Mouse (Mus musculus): ENCODE measurements at regions not wholly inside any gene's neighbourhood (a gene's known extent, or its start where the extent isn't known, plus 50 kb on each side); places are given as distances from the start of the nearest gene placed in this dataset.

- no peak for TF ChIP-seq CTCF (IDR thresholded peaks at IDR 0.05; ENCODE audit: low read depth)
- H3K9me3 ChIP-seq (ENCODE audit: low read length), result no peaks in the 10 kb centered on the region
- ATAC-seq (peak; percentile 92), DNase-seq (peak; percentile 71)
- H3K4me1 ChIP-seq (ENCODE audit: insufficient read depth), result no peaks in the 10 kb centered on the region
- H3K27ac ChIP-seq (ENCODE audit: low read depth, low read length), result 0 out of 2 replicates have a peak overlapping the region, but pooled peaks have one; percentile 22
- WGBS, result 66% methylated on average over 10 of the region's 10 CpGs
- no peak overlapping the region for H3K9ac ChIP-seq
- no peak overlapping the region for H3K4me2 ChIP-seq (ENCODE audit: low read depth)
- no peaks in the 10 kb centered on the region for H3K27me3 ChIP-seq (ENCODE audit: insufficient read depth, low read length)
- no peaks in the 10 kb centered on the region for H3K36me3 ChIP-seq (ENCODE audit: insufficient read depth)
- H3K4me3 ChIP-seq (ENCODE audit: low read depth, low read length), result no peak overlapping the region
Measured at GRCm38 (mm10) chr1:56738641-56739040, 101.4 kb upstream of the Hsfy2 start.

- H3K9me3 ChIP-seq (ENCODE audit: low read length), result no peaks in the 10 kb centered on the region
- H3K4me2 ChIP-seq (ENCODE audit: low read depth), result no peak overlapping the region
- ATAC-seq, result no peak
- H3K27me3 ChIP-seq (ENCODE audit: insufficient read depth, low read length), result no peaks in the 10 kb centered on the region
- WGBS, result 23% methylated on average over 3 of the region's 3 CpGs
- no peak for TF ChIP-seq CTCF (IDR thresholded peaks at IDR 0.05; ENCODE audit: low read depth)
- H3K4me1 ChIP-seq (ENCODE audit: insufficient read depth), result no peaks in the 10 kb centered on the region
- H3K9ac ChIP-seq, result no peak overlapping the region
- H3K36me3 ChIP-seq (ENCODE audit: insufficient read depth), result no peaks in the 10 kb centered on the region
- no peak overlapping the region for H3K4me3 ChIP-seq (ENCODE audit: low read depth, low read length)
- no peak for DNase-seq
- no peak overlapping the region for H3K27ac ChIP-seq (ENCODE audit: low read depth, low read length)
Measured at GRCm38 (mm10) chr1:56726183-56726840, 89.1 kb upstream of the Hsfy2 start.

GRCm38 (mm10) chr1:56723656-56724055, 86.4 kb upstream of the Hsfy2 start:
- H3K9me3 ChIP-seq (ENCODE audit: low read length), result no peaks in the 10 kb centered on the region
- H3K27ac ChIP-seq (ENCODE audit: low read depth, low read length), result no peak overlapping the region
- no peaks in the 10 kb centered on the region for H3K27me3 ChIP-seq (ENCODE audit: insufficient read depth, low read length)
- no peak for TF ChIP-seq CTCF (IDR thresholded peaks at IDR 0.05; ENCODE audit: low read depth)
- no peaks in the 10 kb centered on the region for H3K4me1 ChIP-seq (ENCODE audit: insufficient read depth)
- H3K36me3 ChIP-seq (ENCODE audit: insufficient read depth), result no peaks in the 10 kb centered on the region
- no peak overlapping the region for H3K4me2 ChIP-seq (ENCODE audit: low read depth)
- H3K9ac ChIP-seq, result no peak overlapping the region
- 37% methylated on average over 1 of the region's 1 CpGs for WGBS
- no peak overlapping the region for H3K4me3 ChIP-seq (ENCODE audit: low read depth, low read length)
- DNase-seq (no peak), ATAC-seq (no peak)

GRCm38 (mm10) chr1:56713011-56713726, 75.9 kb upstream of the Hsfy2 start:
- Histone ChIP-seq H3K27ac (ENCODE audit: low read depth, low read length) (no peak overlapping the region), H3K27me3 (ENCODE audit: insufficient read depth, low read length) (no peaks in the 10 kb centered on the region), H3K4me3 (ENCODE audit: low read depth, low read length) (no peak overlapping the region), H3K4me1 (ENCODE audit: insufficient read depth) (no peaks in the 10 kb centered on the region), H3K4me2 (ENCODE audit: low read depth) (no peak overlapping the region), H3K9ac (no peak overlapping the region), H3K36me3 (ENCODE audit: insufficient read depth) (no peaks in the 10 kb centered on the region), H3K9me3 (ENCODE audit: low read length) (no peaks in the 10 kb centered on the region)
- DNase-seq (no peak), ATAC-seq (no peak)
- no peak for TF ChIP-seq CTCF (IDR thresholded peaks at IDR 0.05; ENCODE audit: low read depth)
- 90% methylated on average over 2 of the region's 2 CpGs for WGBS

GRCm38 (mm10) chr1:56700451-56700850, 63.2 kb upstream of the Hsfy2 start:
- H3K9me3 ChIP-seq (ENCODE audit: low read length), result no peaks in the 10 kb centered on the region
- DNase-seq, result no peak
- no peaks in the 10 kb centered on the region for H3K36me3 ChIP-seq (ENCODE audit: insufficient read depth)
- TF ChIP-seq CTCF (IDR thresholded peaks at IDR 0.05; ENCODE audit: low read depth), result no peak
- H3K9ac ChIP-seq, result no peak overlapping the region
- no peak for ATAC-seq
- no peak overlapping the region for H3K4me3 ChIP-seq (ENCODE audit: low read depth, low read length)
- no peaks in the 10 kb centered on the region for H3K27me3 ChIP-seq (ENCODE audit: insufficient read depth, low read length)
- H3K27ac ChIP-seq (ENCODE audit: low read depth, low read length), result no peak overlapping the region
- no peaks in the 10 kb centered on the region for H3K4me1 ChIP-seq (ENCODE audit: insufficient read depth)
- WGBS, result 91% methylated on average over 2 of the region's 2 CpGs
- H3K4me2 ChIP-seq (ENCODE audit: low read depth), result no peak overlapping the region

GRCm38 (mm10) chr1:56697509-56697908, 60.3 kb upstream of the Hsfy2 start:
- no peak for TF ChIP-seq CTCF (IDR thresholded peaks at IDR 0.05; ENCODE audit: low read depth)
- H3K9me3 ChIP-seq (ENCODE audit: low read length), result no peaks in the 10 kb centered on the region
- no peak overlapping the region for H3K27ac ChIP-seq (ENCODE audit: low read depth, low read length)
- whole genome bisulfite sequencing, result 62% methylated on average over 3 of the region's 3 CpGs
- no peak overlapping the region for H3K4me2 ChIP-seq (ENCODE audit: low read depth)
- H3K4me3 ChIP-seq (ENCODE audit: low read depth, low read length), result no peak overlapping the region
- DNase-seq (no peak), ATAC-seq (no peak)
- H3K27me3 ChIP-seq (ENCODE audit: insufficient read depth, low read length), result no peaks in the 10 kb centered on the region
- H3K9ac ChIP-seq, result no peak overlapping the region
- no peaks in the 10 kb centered on the region for H3K4me1 ChIP-seq (ENCODE audit: insufficient read depth)
- H3K36me3 ChIP-seq (ENCODE audit: insufficient read depth), result no peaks in the 10 kb centered on the region

Data from forebrain, postnatal 0 days (tissue).